Mouse (Mus musculus): ENCODE data around the gene Mogs. TPM values are rescaled to one million over a fixed set of nuclear protein-coding genes. Genes with fewer than 3 reads are reported as not detected.

Gene Mogs
- polyA plus RNA-seq, 1 experiment = 33.2 TPM

DNA sequence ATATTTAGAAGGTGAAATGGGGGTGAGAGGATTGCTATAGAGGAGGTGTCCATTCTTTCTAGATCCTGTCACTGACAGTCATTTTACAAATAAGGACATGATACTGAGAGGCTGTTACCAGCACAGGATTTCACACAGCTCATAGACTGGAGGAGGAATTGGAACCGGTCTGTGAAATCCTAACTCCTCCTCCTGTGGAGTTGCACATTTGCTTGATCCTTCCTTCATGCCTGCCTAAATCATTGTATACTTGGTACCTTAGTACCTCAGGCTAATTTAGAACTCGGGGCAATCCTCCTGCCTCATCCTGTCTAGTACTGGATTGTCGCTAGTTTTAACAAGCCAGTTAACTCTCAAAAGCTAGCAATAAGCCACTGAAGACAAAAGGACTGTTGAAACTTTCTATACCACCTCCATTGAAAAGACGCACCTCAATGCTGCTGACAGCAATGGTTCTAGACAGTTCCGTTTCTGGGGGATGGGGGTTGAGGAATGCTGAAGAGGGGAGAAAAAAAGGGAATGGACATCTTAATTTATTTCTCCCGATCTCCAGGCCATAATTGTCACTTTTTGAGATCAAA, 49.8 kb downstream of the Mogs start:
- Histone ChIP-seq H3K36me3 (ENCODE audit: control insufficient read depth, insufficient read depth) (no peaks in the 10 kb centered on the region), H3K27me3 (ENCODE audit: control insufficient read depth, insufficient read depth, insufficient read length) (peaks cover 12% of the 10 kb centered on the region), H3ac (ENCODE audit: control insufficient read depth, insufficient read length) (peak overlapping the region; percentile 35), H3K79me2 (ENCODE audit: control insufficient read depth, insufficient read depth) (peaks cover 37% of the 10 kb centered on the region), H3K4me2 (ENCODE audit: low read depth) (peak overlapping the region; percentile 94), H3K4me3 (peak overlapping the region; percentile 78)
- no peak for TF ChIP-seq MYOG (IDR thresholded peaks at IDR 0.05; ENCODE audit: control insufficient read depth in 1 of 3, insufficient read depth in 1 of 3, insufficient read length in 2 of 3, low read depth in 2 of 3)
- TF ChIP-seq USF1 (IDR thresholded peaks at IDR 0.05; ENCODE audit: low read depth) = no peak
- no peak for TF ChIP-seq MYOD1 (IDR thresholded peaks at IDR 0.05; ENCODE audit: control insufficient read depth in 1 of 3, insufficient read length in 2 of 3, low read depth in 2 of 3)
- no peak for TF ChIP-seq REST (IDR thresholded peaks at IDR 0.05; ENCODE audit: insufficient read depth, insufficient read length)
- no peak for TF ChIP-seq TCF3 (IDR thresholded peaks at IDR 0.05; ENCODE audit: insufficient read length, low read depth)
- no peak for TF ChIP-seq POLR2A (IDR thresholded peaks at IDR 0.05; ENCODE audit: insufficient read length, low read depth)
- TF ChIP-seq E2F4 (IDR thresholded peaks at IDR 0.05; ENCODE audit: insufficient read depth) = no peak
- TF ChIP-seq MAX (IDR thresholded peaks at IDR 0.05; ENCODE audit: low read depth) = no peak
- no peak for TF ChIP-seq CEBPB (IDR thresholded peaks at IDR 0.05; ENCODE audit: insufficient read depth, poor library complexity, severe bottlenecking)
- TF ChIP-seq SRF (IDR thresholded peaks at IDR 0.05; ENCODE audit: control insufficient read depth, insufficient read length, low read depth) = no peak
- TF ChIP-seq TCF12 (IDR thresholded peaks at IDR 0.05; ENCODE audit: insufficient read depth, poor library complexity, severe bottlenecking) = no peak
- TF ChIP-seq POLR2AphosphoS2 (IDR thresholded peaks at IDR 0.05; ENCODE audit: insufficient read length, low read depth) = no peak

GRCm38 (mm10) chr6:83165607-83166242, 50.4 kb downstream of the Mogs start, which contains the start of gene Dctn1:
Gene Dctn1, plus strand, starts transcription at chr6:83165920.
- TF ChIP-seq USF1 (IDR thresholded peaks at IDR 0.05; ENCODE audit: low read depth) (no peak), MAX (IDR thresholded peaks at IDR 0.05; ENCODE audit: low read depth) (peak; percentile 99), POLR2A (IDR thresholded peaks at IDR 0.05; ENCODE audit: insufficient read length, low read depth) (peak; percentile 79), POLR2AphosphoS2 (IDR thresholded peaks at IDR 0.05; ENCODE audit: insufficient read length, low read depth) (peak; percentile 64), MYOD1 (IDR thresholded peaks at IDR 0.05; ENCODE audit: control insufficient read depth in 1 of 3, insufficient read length in 2 of 3, low read depth in 2 of 3) (peak in 1 of 3 experiments; percentile 8), TCF12 (IDR thresholded peaks at IDR 0.05; ENCODE audit: insufficient read depth, poor library complexity, severe bottlenecking) (no peak)
- peaks cover 43% of the 10 kb centered on the region for H3K79me2 ChIP-seq (ENCODE audit: control insufficient read depth, insufficient read depth)
- H3K4me3 ChIP-seq = peak within 1 kb of the TSS; percentile 78
- peak within 1 kb of the TSS; percentile 35 for H3ac ChIP-seq (ENCODE audit: control insufficient read depth, insufficient read length)
- peaks cover 12% of the 10 kb centered on the region for H3K27me3 ChIP-seq (ENCODE audit: control insufficient read depth, insufficient read depth, insufficient read length)
- peak within 1 kb of the TSS; percentile 94 for H3K4me2 ChIP-seq (ENCODE audit: low read depth)
- no peaks in the 10 kb centered on the region for H3K36me3 ChIP-seq (ENCODE audit: control insufficient read depth, insufficient read depth)

- peaks cover 48% of the 10 kb centered on the region for H3K79me2 ChIP-seq (ENCODE audit: control insufficient read depth, insufficient read depth)
- H3ac ChIP-seq (ENCODE audit: control insufficient read depth, insufficient read length) = peak overlapping the region; percentile 35
- H3K4me2 ChIP-seq (ENCODE audit: low read depth) = peak overlapping the region; percentile 86
- TF ChIP-seq USF1 (IDR thresholded peaks at IDR 0.05; ENCODE audit: low read depth) (no peak), POLR2AphosphoS2 (IDR thresholded peaks at IDR 0.05; ENCODE audit: insufficient read length, low read depth) (no peak), MYOD1 (IDR thresholded peaks at IDR 0.05; ENCODE audit: control insufficient read depth in 1 of 3, insufficient read length in 2 of 3, low read depth in 2 of 3) (no peak), MYOG (IDR thresholded peaks at IDR 0.05; ENCODE audit: control insufficient read depth in 1 of 3, insufficient read depth in 1 of 3, insufficient read length in 2 of 3, low read depth in 2 of 3) (no peak), POLR2A (IDR thresholded peaks at IDR 0.05; ENCODE audit: insufficient read length, low read depth) (no peak), MAX (IDR thresholded peaks at IDR 0.05; ENCODE audit: low read depth) (no peak), TCF3 (IDR thresholded peaks at IDR 0.05; ENCODE audit: insufficient read length, low read depth) (no peak), E2F4 (IDR thresholded peaks at IDR 0.05; ENCODE audit: insufficient read depth) (no peak), REST (IDR thresholded peaks at IDR 0.05; ENCODE audit: insufficient read depth, insufficient read length) (no peak), TCF12 (IDR thresholded peaks at IDR 0.05; ENCODE audit: insufficient read depth, poor library complexity, severe bottlenecking) (no peak), CEBPB (IDR thresholded peaks at IDR 0.05; ENCODE audit: insufficient read depth, poor library complexity, severe bottlenecking) (no peak), SRF (IDR thresholded peaks at IDR 0.05; ENCODE audit: control insufficient read depth, insufficient read length, low read depth) (no peak)
- H3K4me3 ChIP-seq = peak overlapping the region; percentile 78
- H3K27me3 ChIP-seq (ENCODE audit: control insufficient read depth, insufficient read depth, insufficient read length) = peaks cover 7% of the 10 kb centered on the region
- H3K36me3 ChIP-seq (ENCODE audit: control insufficient read depth, insufficient read depth) = no peaks in the 10 kb centered on the region
Observed at GRCm38 (mm10) chr6:83166243-83166630, 50.9 kb downstream of the Mogs start.

Other genes with a start within 250 kb of the Mogs start
- gene Sema4f, start 175.7 kb upstream of the Mogs start, polyA plus RNA-seq (2012; fragmentation: generic; extraction: Trizol) = 0.54 TPM
- 0.92 TPM for gene M1ap, start 168.6 kb upstream of the Mogs start, polyA plus RNA-seq (2012; fragmentation: generic; extraction: Trizol)
- 41.3 TPM for gene Dok1, start 82.0 kb upstream of the Mogs start, polyA plus RNA-seq (2012; fragmentation: generic; extraction: Trizol)
- gene Loxl3, start 81.3 kb upstream of the Mogs start, polyA plus RNA-seq (2012; fragmentation: generic; extraction: Trizol) = 14.4 TPM
- 199 TPM for gene Aup1, start 61.0 kb upstream of the Mogs start, polyA plus RNA-seq (2012; fragmentation: generic; extraction: Trizol)
- gene Htra2, start 60.2 kb upstream of the Mogs start, polyA plus RNA-seq (2012; fragmentation: generic; extraction: Trizol) = 96.2 TPM
- 0.24 TPM for gene Dqx1, start 57.7 kb upstream of the Mogs start, polyA plus RNA-seq (2012; fragmentation: generic; extraction: Trizol)
- gene Tlx2, start 45.2 kb upstream of the Mogs start, polyA plus RNA-seq (2012; fragmentation: generic; extraction: Trizol) = 0.06 TPM
- gene Pcgf1, start 37.6 kb upstream of the Mogs start, polyA plus RNA-seq (2012; fragmentation: generic; extraction: Trizol) = 13.0 TPM
- gene Lbx2, start 29.1 kb upstream of the Mogs start, polyA plus RNA-seq (2012; fragmentation: generic; extraction: Trizol) = 0.07 TPM
- 1.2 TPM for gene Ccdc142, start 13.9 kb upstream of the Mogs start, polyA plus RNA-seq (2012; fragmentation: generic; extraction: Trizol)
- gene Gm42688, start 13.9 kb upstream of the Mogs start, polyA plus RNA-seq (2012; fragmentation: generic; extraction: Trizol) = 0.96 TPM
- gene Mrpl53, start 6.5 kb upstream of the Mogs start, polyA plus RNA-seq (2012; fragmentation: generic; extraction: Trizol) = 177 TPM
- gene Wbp1, start 6.1 kb downstream of the Mogs start, polyA plus RNA-seq (2012; fragmentation: generic; extraction: Trizol) = 79.6 TPM
- gene Ino80b, start 9.9 kb downstream of the Mogs start, polyA plus RNA-seq (2012; fragmentation: generic; extraction: Trizol) = 38.3 TPM
- 29.7 TPM for gene Rtkn, start 20.0 kb downstream of the Mogs start, polyA plus RNA-seq (2012; fragmentation: generic; extraction: Trizol)
- 12.3 TPM for gene Wdr54, start 40.9 kb downstream of the Mogs start, polyA plus RNA-seq (2012; fragmentation: generic; extraction: Trizol)
- 1.9 TPM for gene 1700003E16Rik, start 40.9 kb downstream of the Mogs start, polyA plus RNA-seq (2012; fragmentation: generic; extraction: Trizol)
- 106 TPM for gene Dctn1, start 50.4 kb downstream of the Mogs start, polyA plus RNA-seq (2012; fragmentation: generic; extraction: Trizol)
- gene Slc4a5, start 104.3 kb downstream of the Mogs start, polyA plus RNA-seq (2012; fragmentation: generic; extraction: Trizol) = 0.02 TPM
- 260 TPM for gene Mthfd2, start 210.4 kb downstream of the Mogs start, polyA plus RNA-seq (2012; fragmentation: generic; extraction: Trizol)
- 22.8 TPM for gene Mob1a, start 210.5 kb downstream of the Mogs start, polyA plus RNA-seq (2012; fragmentation: generic; extraction: Trizol)
- 104 TPM for gene Bola3, start 233.7 kb downstream of the Mogs start, polyA plus RNA-seq (2012; fragmentation: generic; extraction: Trizol)